Mouse (Mus musculus) liver, postnatal 0 days (tissue): ENCODE measurements around the gene Echs1.

Experiments
- CTCF ChIP-seq: sonication (generic); IDR thresholded peaks from 2 replicates; pipeline ENCODE4 v1.5.1; 2016; ENCODE audit warnings: antibody characterized with exemption, low read depth
- EP300 ChIP-seq: IDR thresholded peaks from 2 replicates; pipeline ENCODE4 v1.6.1; 2016; ENCODE audit warnings: antibody characterized with exemption, low read depth, mild to moderate bottlenecking

DNA sequence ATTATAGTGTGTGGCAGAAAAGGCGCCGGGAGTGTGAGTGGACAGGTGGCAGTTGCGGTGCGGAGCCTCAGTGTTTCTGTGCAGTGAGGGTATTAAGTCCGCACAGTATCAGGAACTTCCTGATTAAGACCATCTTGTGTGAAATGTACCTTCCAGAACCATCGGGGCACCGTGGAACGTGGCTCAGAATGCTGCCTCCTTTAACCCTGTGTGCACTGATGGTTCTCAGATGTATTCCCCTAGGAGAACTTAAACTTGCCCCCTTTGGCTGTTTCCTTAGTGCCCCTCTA is 21.7 kb upstream of the Echs1 start:
- no peak for TF ChIP-seq CTCF
- TF ChIP-seq EP300 = no peak
